Mouse (Mus musculus) cerebellum, postnatal 14 days (tissue): ENCODE data around the gene Il9r.

Experiments
- DNase-seq, 2 experiments: peaks; one replicate each; pipeline ENCODE4 v3.0.0; 2021; ENCODE audit warnings: mixed read lengths in 2 of 2

Gene Il9r

GRCm38 (mm10) chr11:32200075-32200601 lies at the start of gene Il9r:
Gene Il9r (minus strand): TSS chr11:32200279.
- no peak for DNase-seq

DNA sequence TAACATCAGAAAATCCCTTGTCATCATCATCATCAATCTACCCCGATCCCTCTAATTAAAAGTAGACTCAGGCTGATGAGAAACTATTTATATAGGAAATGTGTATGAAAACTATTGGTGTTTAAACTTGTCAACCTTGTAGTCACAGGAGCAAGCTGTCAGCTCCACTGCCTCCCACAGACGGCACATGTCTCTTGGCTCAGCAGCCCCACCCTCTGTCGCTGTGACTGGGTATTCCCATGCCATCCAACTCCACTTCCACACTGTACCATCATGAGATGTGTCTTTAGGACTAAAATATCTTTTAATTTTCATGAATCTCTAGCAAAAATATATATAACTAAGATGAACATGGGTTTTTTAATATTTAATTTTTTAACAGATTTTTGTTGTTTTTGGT lies 48.3 kb upstream of the Il9r start:
- DNase-seq: no peak

GRCm38 (mm10) chr11:32247068-32247467 lies 47.0 kb upstream of the Il9r start:
- DNase-seq: peak; percentile 18 to 35

DNA sequence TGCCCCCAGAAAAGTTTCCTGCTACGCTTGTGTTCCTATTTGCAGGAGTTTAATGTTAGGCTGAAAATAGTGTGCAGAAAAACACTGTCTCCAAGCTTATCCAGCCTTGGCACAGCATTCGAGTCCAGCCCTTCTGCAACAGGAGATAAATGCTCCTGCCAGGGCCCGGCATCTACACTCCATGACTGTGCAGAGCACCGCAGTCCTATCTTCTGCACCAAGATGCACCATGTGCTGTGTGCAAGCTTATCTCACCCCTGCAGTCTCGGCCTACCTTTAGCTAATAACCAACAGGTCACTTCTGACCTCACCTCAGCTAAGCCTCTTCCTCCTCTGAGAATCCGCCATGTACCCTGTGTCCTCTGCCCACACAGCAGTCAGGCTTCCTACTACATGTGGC lies 45.5 kb upstream of the Il9r start:
- DNase-seq: no peak

DNA sequence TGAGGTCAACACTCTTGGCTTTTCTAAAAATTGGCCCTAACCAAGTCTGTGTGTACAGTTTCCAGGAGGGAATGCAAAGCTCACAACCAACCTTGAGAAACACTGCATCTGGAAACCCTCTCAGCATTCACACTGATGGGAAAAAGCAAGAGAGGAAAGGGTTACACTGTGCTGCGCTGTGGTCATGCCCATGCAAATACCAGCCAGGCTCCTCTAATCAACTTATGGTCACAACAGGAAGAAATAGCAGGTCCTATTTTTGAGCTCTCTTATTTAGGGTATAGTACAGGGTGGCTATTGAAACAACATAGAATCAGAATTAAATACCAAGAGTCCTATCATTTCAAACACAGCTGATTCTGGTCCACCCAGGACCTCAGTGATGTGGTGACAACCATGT lies 44.5 kb upstream of the Il9r start:
- no peak for DNase-seq

DNA sequence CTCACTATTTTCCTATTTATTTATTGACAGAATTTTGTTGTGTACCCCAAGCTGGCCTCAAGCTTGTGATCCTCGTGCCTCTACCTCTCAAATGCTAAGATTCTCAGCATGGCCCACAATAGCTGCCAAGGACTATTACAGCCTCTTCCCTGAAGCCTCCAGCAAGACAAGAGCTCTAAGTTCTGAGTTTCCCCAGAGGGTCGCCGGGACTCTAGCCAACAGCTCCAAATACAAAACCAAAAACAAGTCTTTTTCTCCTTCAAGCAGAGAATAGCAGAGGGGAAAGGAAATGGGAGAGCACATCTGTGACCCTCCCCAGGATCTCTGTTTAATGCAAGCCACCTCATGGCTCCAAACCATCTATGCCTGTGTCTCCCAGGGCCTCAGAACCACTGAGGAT lies 44.0 kb upstream of the Il9r start:
- no peak for DNase-seq

DNA sequence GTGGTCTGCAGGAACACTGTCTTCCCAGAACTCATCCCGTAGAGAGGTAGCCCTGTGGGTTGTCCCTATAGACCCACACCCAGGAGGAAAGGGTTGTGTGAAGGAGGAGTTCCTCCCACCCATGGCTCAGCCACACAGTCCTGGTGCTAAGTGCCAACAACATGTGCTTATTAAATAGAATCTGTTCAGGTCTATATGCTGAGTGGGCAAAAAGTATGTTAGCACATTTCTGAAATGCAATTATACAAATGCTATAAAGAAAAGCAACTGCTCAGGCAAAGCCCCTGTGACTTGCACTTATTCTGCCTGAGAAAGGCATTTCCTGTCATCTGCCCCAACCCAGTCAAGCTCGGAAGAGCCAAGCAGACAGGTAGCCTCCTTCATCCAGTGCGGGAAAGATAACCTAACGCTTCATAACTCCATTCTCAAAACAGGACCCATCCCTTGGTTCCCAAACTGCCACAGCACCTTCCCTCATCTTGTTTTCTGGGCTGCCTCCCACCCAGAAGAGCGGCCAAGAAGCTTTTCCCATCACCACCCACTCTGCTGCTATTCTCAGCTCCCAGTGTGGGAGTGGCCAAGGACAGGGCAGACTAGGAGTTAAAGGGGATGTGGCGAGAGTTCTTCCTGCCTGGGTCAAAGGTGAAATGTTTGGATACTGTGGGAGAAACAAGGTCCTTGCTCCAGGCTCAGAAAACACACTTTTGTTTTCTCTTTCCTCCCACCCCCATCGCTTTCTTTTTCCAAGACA lies 43.3 kb upstream of the Il9r start:
- no peak for DNase-seq

DNA sequence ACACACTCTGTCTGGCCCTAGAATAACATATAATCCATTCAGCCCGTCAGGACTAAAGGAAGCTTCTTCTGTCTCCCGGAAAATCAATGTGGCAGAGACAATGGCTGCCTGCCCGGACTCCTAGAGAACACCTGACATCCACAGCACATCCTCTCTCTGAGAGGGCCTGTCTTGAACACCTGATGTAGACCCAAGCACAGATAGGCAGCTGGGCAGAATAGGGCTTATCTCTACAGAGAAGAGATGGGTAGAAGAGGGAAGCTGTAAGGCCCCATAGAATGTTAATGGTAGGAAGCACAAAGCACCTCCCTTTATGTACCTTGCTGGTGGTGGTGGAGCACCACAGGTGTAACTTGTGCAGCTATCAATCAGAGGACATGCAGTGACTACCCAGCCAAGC lies 42.1 kb upstream of the Il9r start:
- DNase-seq: no peak

- DNase-seq: no peak
These were observed 41.3 kb upstream of the Il9r start for GRCm38 (mm10) chr11:32241391-32241790.

DNA sequence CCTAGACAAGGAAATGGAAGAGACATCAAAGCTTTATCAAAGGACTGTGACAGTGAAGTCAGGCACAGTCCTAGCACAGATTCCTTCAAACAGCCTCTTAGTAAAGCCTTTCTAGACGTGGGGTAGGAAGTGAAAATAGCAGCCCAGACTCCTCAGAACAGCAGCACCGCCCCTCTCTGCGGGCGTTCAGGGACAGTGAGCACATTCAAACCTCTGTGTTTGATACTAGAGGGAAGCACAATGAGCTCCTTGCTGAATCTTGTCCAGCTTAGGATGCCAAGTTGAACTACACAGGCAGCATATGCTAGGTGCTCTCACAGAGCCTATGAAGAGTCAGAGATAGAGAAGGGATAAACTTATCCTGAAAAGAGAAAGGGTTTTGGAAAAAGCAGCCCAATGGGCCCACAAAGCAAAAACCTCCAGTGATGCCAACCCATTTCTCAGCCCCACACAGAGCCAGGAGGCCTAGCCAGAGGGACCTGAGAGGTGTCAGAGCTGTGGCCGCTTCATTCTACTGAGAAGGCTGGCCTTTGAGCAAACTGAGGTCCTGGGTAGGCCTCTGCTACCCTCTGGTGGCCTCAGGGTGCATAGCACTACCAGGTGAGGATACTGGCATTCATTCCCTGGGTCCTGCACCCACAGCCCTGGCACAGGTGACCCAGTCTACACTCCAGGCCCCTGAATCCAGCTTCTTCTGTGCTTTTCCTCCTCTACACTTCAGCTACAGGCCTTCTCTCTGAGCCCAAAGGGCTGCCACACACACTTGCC lies 38.2 kb upstream of the Il9r start:
- DNase-seq: peak; percentile 88 to 91

DNA sequence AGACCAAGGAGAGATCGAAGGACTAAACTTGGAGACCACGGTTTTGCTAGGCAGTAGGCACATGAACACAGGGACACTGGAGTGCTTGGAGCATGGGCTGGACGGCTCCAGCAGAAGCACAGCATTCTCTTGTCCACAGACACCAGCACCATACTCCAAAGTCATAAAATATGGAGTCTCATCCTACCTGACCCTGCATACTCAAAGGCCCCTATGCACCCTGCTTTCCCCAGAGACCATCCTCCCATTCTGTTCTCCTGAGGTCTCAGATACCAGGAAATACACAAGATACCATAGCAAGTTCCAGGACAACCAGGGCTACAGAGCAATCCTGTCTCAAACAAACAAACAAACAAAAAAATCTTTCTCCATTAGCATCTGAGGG lies 37.3 kb upstream of the Il9r start:
- DNase-seq: no peak

- peak; percentile 81 to 93 for DNase-seq
These were observed 36.8 kb upstream of the Il9r start for GRCm38 (mm10) chr11:32236712-32237410.

- peak in 1 of 2 experiments; percentile 26 for DNase-seq
These were observed 36.1 kb upstream of the Il9r start for GRCm38 (mm10) chr11:32236132-32236531.

- DNase-seq: peak; percentile 68 to 72
These were observed 35.6 kb upstream of the Il9r start for GRCm38 (mm10) chr11:32235646-32236045.

DNA sequence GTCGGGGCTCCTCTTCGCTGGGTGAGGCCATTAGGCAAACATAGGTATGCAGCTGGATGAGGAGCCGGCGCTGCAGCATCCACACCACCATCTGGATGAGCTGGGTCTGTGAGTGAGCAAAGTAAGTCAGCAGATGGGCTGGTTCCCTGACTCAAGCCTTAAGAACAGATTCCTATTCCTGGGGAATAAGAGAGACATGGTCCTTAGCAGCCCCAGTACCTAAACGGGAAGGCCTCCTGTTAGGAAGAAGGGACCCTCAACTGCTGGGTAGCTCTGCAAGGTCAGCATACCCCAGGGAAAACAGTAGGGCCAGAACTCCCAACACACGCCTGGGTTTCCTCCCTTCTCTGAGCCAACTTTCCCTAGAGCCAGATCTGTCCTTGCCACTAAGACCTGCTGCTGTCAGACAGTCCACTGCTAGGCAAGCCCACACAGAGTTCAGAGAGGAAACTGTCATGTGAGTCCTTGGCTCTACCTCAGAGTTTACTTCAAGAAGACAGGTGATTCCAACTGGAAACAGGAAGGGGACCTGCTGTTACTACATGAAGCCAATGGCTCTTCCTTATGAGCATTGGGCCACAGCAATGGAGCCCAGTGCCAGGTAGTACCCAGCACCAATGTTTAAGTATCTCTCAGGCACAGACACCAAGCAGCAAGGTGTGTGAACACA lies 34.9 kb upstream of the Il9r start:
- peak in 1 of 2 experiments; percentile 37 for DNase-seq

GRCm38 (mm10) chr11:32233895-32234294 lies 33.8 kb upstream of the Il9r start:
- peak; percentile 84 for DNase-seq

- DNase-seq: peak; percentile 57 to 63
These were observed 32.8 kb upstream of the Il9r start for GRCm38 (mm10) chr11:32232848-32233247.

DNA sequence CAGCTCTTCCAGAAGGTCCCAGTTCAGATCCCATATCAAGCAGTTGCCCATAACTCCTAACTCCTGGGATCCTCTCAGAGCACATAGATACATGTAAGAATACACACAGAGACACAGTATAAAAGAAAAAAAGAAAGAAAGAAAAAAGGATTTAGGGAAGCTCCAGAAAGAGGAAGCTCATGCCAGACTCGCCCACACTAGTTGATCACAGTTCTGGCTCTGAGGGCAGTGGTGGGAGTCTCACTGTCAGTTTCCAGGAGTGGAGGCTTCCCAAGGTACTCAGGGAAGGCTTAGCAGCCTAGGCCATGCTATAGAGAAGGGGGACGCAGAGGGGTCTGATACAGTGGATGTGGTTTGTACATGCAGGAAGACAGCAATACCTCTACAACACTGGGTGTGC lies 31.0 kb upstream of the Il9r start:
- no peak for DNase-seq

DNA sequence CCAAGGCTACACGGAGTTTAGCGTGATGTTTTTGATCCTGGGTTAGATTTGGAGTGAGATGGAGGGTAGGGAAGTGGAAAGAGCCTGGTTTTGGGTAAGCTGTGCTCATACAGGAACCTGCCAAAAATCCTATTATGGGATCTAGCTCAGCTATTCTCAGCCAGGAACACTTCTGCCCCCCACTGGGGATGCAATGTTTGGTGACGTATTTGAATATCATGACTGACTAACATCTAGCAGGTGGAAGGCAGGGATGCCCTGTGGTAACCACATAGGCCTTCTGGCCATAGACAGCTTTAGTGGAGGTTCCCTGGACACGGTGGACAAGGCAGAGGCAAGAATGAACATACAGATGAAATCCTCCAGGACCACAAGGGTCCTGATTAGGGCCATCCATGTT lies 30.1 kb upstream of the Il9r start:
- DNase-seq: peak; percentile 61

DNA sequence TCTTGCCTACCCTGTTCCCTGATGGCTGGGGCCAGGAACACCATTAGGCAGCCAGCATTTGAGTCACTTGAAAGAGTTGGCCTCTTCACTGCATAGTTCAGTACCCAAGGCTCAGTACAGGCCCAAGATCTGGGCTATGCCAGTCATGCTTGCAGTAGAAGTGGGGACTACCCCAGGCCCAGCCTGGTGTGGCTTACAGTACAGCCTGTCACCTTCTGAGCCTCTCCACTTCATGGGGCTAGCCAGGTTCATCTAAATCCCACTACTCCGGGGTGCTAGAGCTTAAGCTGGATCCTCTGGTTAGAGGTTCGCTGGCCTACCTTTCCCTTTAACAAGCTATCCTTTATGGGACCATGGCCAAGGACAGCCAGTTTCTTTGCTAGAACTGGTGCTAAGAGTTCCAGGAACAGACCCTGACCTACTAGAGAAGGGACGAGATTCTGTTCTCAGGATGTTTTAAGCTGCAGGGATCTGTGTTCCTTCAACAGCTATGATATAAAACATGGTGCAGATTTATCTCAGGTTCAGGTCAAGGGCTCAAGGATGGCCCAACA lies 28.3 kb upstream of the Il9r start:
- peak in 1 of 2 experiments; percentile 32 for DNase-seq

DNA sequence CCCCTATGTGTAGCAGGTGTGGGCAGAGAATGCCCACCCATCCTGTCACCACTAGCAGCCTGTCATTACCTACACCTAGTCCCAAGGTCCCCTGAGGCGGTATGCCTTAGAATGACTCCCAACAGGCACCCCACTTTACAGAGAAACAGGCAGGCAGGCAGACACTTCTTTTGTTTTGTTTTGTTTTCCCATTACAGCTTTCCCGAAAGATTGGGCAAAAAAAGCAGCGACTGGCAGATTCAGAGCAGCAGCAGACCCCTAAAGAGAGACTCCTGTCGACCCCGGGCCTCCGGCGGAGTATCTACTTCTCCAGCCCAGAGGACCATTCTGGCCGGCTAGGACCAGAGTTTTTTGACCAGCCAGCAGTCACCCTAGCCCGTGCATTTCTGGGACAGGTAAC lies 27.5 kb upstream of the Il9r start:
- DNase-seq: peak in 1 of 2 experiments; percentile 39

- peak; percentile 76 to 82 for DNase-seq
These were observed 27.0 kb upstream of the Il9r start for GRCm38 (mm10) chr11:32227041-32227440.
